Mouse (Mus musculus) heart, adult 2 months (tissue): ENCODE data around the gene Gm9821. TPM values are rescaled to one million over a fixed set of nuclear protein-coding genes. Genes with fewer than 3 reads are reported as not detected.

ENCODE experiments used
- DNase-seq, 2 experiments: peaks; one replicate each; pipeline ENCODE4 v3.0.0; 2021
- H3K27ac ChIP-seq: fragments of 200-600 bp; 2 replicates; pipeline ENCODE4 v1.8.1; 2022
- H3K27me3 ChIP-seq: fragments of 200-500 bp; 2 replicates; pipeline ENCODE4 v1.6.1; 2012; ENCODE audit warnings: mild to moderate bottlenecking, low read length, inconsistent platforms, mixed read lengths; ENCODE audit not compliant: control insufficient read depth, insufficient read depth
- H3K36me3 ChIP-seq: fragments of 200-500 bp; 2 replicates; pipeline ENCODE4 v1.6.1; 2012; ENCODE audit warnings: low read length, inconsistent platforms; ENCODE audit not compliant: control insufficient read depth, insufficient read depth
- H3K4me1 ChIP-seq: fragments of 200-500 bp; 2 replicates; pipeline ENCODE4 v1.6.1; 2011; ENCODE audit warnings: low read length; ENCODE audit not compliant: control insufficient read depth, insufficient read depth
- H3K4me3 ChIP-seq: fragments of 200-600 bp; 2 replicates; pipeline ENCODE4 v1.8.1; 2022
- H3K79me2 ChIP-seq: fragments of 200-500 bp; replicated peaks from 2 replicates; pipeline ENCODE4 v1.6.1; 2012; ENCODE audit warnings: mild to moderate bottlenecking, inconsistent platforms, low read length, moderate library complexity, mixed read lengths; ENCODE audit not compliant: control insufficient read depth, insufficient read depth
- H3K9ac ChIP-seq: fragments of 200-500 bp; 2 replicates; pipeline ENCODE4 v1.6.1; 2012; ENCODE audit warnings: low read depth, mild to moderate bottlenecking, control low read depth, inconsistent platforms, low read length, mixed read lengths
- CTCF ChIP-seq: fragments of 200-600 bp; IDR thresholded peaks from 2 replicates; pipeline ENCODE4 v1.8.1; 2022; ENCODE audit warnings: antibody characterized with exemption, mild to moderate bottlenecking, moderate library complexity
- EP300 ChIP-seq: fragments of 200-500 bp; IDR thresholded peaks from 2 replicates; pipeline ENCODE4 v1.6.1; 2011; ENCODE audit warnings: low read depth, low read length, control low read depth; ENCODE audit not compliant: insufficient read depth
- POLR2A ChIP-seq: fragments of 200-500 bp; IDR thresholded peaks from 2 replicates; pipeline ENCODE4 v1.6.1; 2011; ENCODE audit warnings: mild to moderate bottlenecking, low read depth, low read length, control low read depth; ENCODE audit not compliant: insufficient read depth
- WGBS: fragments of 180-500 bp; shearing (Covaris S2); methylation state at CpG from one replicate; pipeline ENCODE4 v1.1.7; 2018; 5-methylcytosine and 5-hydroxymethylcytosine counted together
- intact Hi-C: fragments of 180-260 bp; cut with DNase I; formaldehyde crosslinking; loops from one replicate; pipeline ENCODE4 v1.15.1; 2025
- polyA plus RNA-seq: library from polyadenylated mRNA; depleted of rRNA; stranded (reverse); fragments of >200 nt; gene quantifications from 2 replicates; pipeline ENCODE4 v1.2.3, GENCODE M21; 2012
- total RNA-seq, 2 experiments: library from RNA; stranded (reverse); gene quantifications; 2 replicates each; pipeline ENCODE4 v1.2.3; 2021

The Gm9821 gene
- total and polyA plus RNA-seq, 3 experiments, result not detected

GRCm38 (mm10) chr2:91955875-91956274 lies 10.4 kb downstream of the Gm9821 start:
- no peak overlapping the region for H3K4me3 ChIP-seq
- no peak for DNase-seq
- no peak overlapping the region for H3K9ac ChIP-seq
- 77% methylated on average over 6 of the region's 6 CpGs for WGBS
- no peak overlapping the region; the same call in 1 of the 2 replicates for H3K27ac ChIP-seq
- H3K27me3 ChIP-seq, result no peaks in the 10 kb centered on the region
- H3K36me3 ChIP-seq, result peaks cover 6% of the 10 kb centered on the region
- H3K79me2 ChIP-seq, result peaks cover 13% of the 10 kb centered on the region
- TF ChIP-seq CTCF (no peak), POLR2A (no peak), EP300 (no peak)
- intact Hi-C loops, result no loop called here
- peaks cover 30% of the 10 kb centered on the region for H3K4me1 ChIP-seq

GRCm38 (mm10) chr2:91957096-91957495 lies 11.6 kb downstream of the Gm9821 start:
- WGBS, result 1% methylated on average over 4 of the region's 4 CpGs
- Histone ChIP-seq H3K36me3 (peaks cover 6% of the 10 kb centered on the region), H3K4me1 (peaks cover 28% of the 10 kb centered on the region), H3K27ac (no peak overlapping the region), H3K4me3 (no peak overlapping the region), H3K9ac (no peak overlapping the region), H3K79me2 (peaks cover 15% of the 10 kb centered on the region), H3K27me3 (no peaks in the 10 kb centered on the region)
- intact Hi-C loops, result no loop called here
- DNase-seq, result peak in 1 of 2 experiments; percentile 20
- TF ChIP-seq POLR2A, result no peak
- no peak for TF ChIP-seq CTCF
- no peak for TF ChIP-seq EP300

- intact Hi-C loops, result no loop called here
- DNase-seq, result no peak
- 67% methylated on average over 8 of the region's 8 CpGs for WGBS
- Histone ChIP-seq H3K4me1 (peaks cover 32% of the 10 kb centered on the region), H3K27me3 (no peaks in the 10 kb centered on the region), H3K4me3 (no peak overlapping the region), H3K36me3 (peaks cover 6% of the 10 kb centered on the region), H3K79me2 (peaks cover 18% of the 10 kb centered on the region), H3K9ac (no peak overlapping the region), H3K27ac (no peak overlapping the region)
- TF ChIP-seq CTCF, result no peak
- TF ChIP-seq EP300, result no peak
Observed at GRCm38 (mm10) chr2:91958049-91958448, 12.5 kb downstream of the Gm9821 start.

- Histone ChIP-seq H3K36me3 (peaks cover 6% of the 10 kb centered on the region; the same call in 1 of the 2 replicates), H3K4me3 (no peak overlapping the region), H3K27me3 (no peaks in the 10 kb centered on the region), H3K79me2 (peaks cover 19% of the 10 kb centered on the region), H3K27ac (peak overlapping the region; percentile 40), H3K4me1 (peaks cover 28% of the 10 kb centered on the region), H3K9ac (no peak overlapping the region; the same call in none of the 2 replicates)
- intact Hi-C loops, result loop anchor here (1.0 kb wide), 1 partner anchor 15 kb away; no protein-coding TSS in a partner anchor
- no peak for TF ChIP-seq POLR2A
- TF ChIP-seq CTCF, result peak; percentile 98
- TF ChIP-seq EP300, result 0 out of 2 replicates have a peak, but pooled peaks have one; percentile 20
- DNase-seq, result peak; percentile 60 to 70
- WGBS, result 43% methylated on average over 10 of the region's 10 CpGs
Observed at GRCm38 (mm10) chr2:91958701-91959457, 13.4 kb downstream of the Gm9821 start.

GRCm38 (mm10) chr2:91959544-91960410 lies 14.3 kb downstream of the Gm9821 start:
- Histone ChIP-seq H3K27me3 (no peaks in the 10 kb centered on the region), H3K4me1 (peaks cover 26% of the 10 kb centered on the region), H3K9ac (no peak overlapping the region), H3K4me3 (no peak overlapping the region), H3K27ac (peak overlapping the region; percentile 40; the same call in 1 of the 2 replicates), H3K36me3 (0 out of 2 replicates have a peak, but pooled peaks cover 1% of the 10 kb centered on the region), H3K79me2 (peaks cover 19% of the 10 kb centered on the region)
- 58% methylated on average over 11 of the region's 11 CpGs for WGBS
- TF ChIP-seq EP300, result no peak
- TF ChIP-seq POLR2A, result no peak
- no peak for TF ChIP-seq CTCF
- DNase-seq, result peak in 1 of 2 experiments; percentile 40
- intact Hi-C loops, result loop anchor here (1.0 kb wide), 1 partner anchor 15 kb away; no protein-coding TSS in a partner anchor
